Mouse (Mus musculus): Measurements from ENCODE around the gene Cx3cr1.

GRCm38 (mm10) chr9:120069779-120070178, at the start of gene Cx3cr1:
- no peak for TF ChIP-seq GATA1 (IDR thresholded peaks at IDR 0.05; ENCODE audit: low read length)
- no peak for TF ChIP-seq TAL1 (IDR thresholded peaks at IDR 0.05; ENCODE audit: low read length)
